Mouse (Mus musculus): ENCODE measurements at regions not wholly inside any gene's neighbourhood (a gene's known extent, or its start where the extent isn't known, plus 50 kb on each side); places are given as distances from the start of the nearest gene placed in this dataset.

DNA sequence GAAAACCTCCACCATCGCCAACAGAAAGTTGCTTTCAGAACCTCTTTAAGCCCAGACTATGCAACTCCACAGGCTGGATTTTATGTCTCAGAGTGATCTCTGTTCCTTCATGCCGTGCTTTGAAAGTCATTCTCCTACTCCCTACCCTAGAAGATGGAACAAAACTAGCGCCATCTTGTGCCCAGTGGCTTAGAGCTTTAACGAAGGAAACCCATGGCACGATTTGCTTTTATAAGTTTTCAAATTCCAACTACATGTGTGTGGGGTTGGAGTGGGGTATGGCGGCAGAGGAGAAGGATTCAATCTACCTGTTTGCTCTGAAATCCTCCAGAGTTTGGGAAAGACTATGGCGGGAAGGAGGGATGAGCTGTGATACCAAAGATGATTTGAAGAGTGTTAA is 118.7 kb upstream of the Tmem45b start:
- no peak for DNase-seq (ENCODE audit: low spot score)

GRCm38 (mm10) chr9:31578506-31579173 is 114.4 kb upstream of the Tmem45b start:
- no peak for DNase-seq (ENCODE audit: low spot score)

GRCm38 (mm10) chr9:31577066-31577465 is 112.8 kb upstream of the Tmem45b start:
- DNase-seq (ENCODE audit: low spot score) = peak; percentile 29

DNA sequence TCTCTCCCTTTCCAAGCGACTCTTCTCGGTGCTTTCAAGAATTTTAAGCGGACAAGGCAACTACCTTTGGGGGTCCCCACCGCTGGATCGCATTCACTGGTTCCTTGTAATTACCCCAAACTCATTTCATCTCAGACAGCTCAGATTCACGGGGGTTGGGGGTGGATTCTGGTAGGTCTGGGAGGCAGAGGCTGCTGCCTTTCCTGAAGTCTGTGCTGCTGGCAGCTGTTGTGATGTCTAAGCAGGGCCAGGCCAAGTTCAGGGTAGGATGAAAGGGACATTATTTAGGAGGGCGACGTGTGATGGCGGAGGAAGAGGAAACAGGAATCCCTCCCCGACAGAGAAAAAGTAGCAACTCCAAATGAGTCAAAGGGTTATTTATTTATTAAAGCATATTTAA is 102.8 kb upstream of the Tmem45b start:
- no peak for DNase-seq (ENCODE audit: low spot score)

DNA sequence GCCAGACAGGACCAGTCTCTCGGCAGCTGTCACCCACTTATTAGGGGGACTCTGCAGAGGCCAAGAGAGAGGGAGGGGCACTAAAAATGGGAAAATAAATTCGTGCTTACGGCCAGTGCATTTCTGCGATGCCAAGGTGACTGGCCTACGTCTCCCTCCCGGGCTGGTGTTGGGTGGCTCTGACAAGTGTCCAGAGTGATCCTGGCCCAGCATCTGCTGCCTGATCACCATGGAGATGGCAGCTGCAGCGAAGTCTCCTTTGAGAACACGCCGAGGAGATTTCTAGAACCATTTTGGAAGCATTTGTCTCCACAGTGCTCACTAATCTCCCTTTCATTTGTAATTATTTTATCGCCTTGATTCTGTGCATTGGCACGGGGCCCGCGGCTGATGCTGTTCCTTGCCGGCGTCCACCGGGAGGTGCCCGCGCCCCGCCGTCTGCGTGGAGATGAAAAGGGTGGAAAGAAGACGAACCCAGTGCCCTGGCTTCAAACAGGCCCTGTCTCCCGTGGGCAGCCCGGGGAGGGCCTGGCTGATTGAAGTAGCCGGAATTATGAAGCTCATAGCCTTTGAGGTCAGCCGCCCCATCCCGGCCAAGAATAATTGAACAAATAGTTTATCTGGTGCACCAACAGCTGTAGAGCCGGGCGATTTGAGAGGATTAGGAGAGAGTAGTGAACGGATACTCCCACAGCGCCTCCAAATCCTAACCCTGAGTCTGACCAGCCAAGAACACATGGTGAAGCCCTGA is 102.2 kb upstream of the Tmem45b start:
- DNase-seq (ENCODE audit: low spot score) = no peak

GRCm38 (mm10) chr9:31564996-31565773 is 100.9 kb upstream of the Tmem45b start:
- no peak for DNase-seq (ENCODE audit: low spot score)

- DNase-seq (ENCODE audit: low spot score) = no peak
These were observed 99.3 kb upstream of the Tmem45b start for GRCm38 (mm10) chr9:31563541-31563940.

- DNase-seq (ENCODE audit: low spot score) = no peak
These were observed 95.9 kb upstream of the Tmem45b start for GRCm38 (mm10) chr9:31560226-31560556.

- peak; percentile 84 for DNase-seq (ENCODE audit: low spot score)
These were observed 95.4 kb upstream of the Tmem45b start for GRCm38 (mm10) chr9:31559506-31560225.

GRCm38 (mm10) chr9:31543691-31544052 is 79.4 kb upstream of the Tmem45b start:
- no peak for DNase-seq (ENCODE audit: low spot score)

GRCm38 (mm10) chr9:31542909-31543690 is 78.8 kb upstream of the Tmem45b start:
- peak; percentile 94 for DNase-seq (ENCODE audit: low spot score)

GRCm38 (mm10) chr9:31541615-31542191 is 77.4 kb upstream of the Tmem45b start:
- no peak for DNase-seq (ENCODE audit: low spot score)

DNA sequence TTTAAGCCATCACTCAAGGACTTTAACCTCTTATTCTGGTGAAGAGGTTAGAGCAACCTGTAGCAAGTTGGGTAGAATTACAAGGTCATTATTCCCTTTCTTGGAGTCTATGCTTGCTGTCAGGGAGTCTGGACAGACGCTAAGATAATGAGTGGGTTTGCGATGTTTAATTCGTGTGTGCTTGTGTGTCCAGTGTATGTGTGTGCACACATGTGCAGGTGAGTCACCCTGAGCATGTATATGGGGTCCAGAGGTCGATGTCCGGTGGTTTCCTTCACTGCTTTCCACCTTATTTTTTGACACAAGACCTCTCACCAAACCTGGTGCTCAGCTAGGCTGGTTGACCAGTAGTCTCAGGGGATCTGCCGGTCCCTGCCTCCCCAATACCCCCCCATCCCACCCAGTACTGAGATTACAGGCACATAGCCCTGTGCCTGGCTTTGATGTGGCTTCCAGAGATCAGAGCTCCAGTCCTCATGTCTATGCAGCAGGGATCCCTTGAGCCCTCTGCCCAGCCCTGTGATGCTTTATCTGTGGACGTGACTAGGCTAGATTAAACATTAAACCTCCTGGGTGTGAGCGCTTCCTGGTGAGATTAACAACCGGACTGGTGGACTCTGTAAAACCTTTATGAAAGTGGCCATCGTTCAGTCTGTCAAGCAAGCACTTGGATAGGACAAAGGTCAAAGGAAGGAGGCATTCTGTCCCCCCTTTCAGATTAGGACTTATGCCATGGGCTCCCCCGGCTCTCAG is 74.4 kb upstream of the Tmem45b start:
- no peak for DNase-seq (ENCODE audit: low spot score)

DNA sequence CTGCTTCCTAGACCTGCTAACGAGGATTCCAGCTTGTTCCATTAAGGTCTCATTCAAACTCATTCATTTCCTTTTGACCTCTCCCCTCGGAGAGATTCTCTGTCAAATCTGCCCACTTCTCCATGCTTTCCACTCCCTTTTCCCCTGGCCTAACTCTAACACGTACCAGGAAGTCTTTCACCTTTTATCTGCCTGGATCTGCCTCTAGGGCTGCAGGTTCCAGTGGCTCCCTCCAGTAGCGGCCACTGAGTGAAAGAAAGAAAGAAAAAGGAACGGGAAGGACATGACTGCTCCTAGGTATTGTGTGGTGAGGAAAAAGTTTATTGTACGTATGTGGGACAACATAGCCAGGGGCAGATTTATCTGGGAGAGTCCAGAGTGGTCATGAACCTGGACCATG is 64.8 kb upstream of the Tmem45b start:
- no peak for DNase-seq (ENCODE audit: low spot score)

GRCm38 (mm10) chr9:31527216-31527615 is 63.0 kb upstream of the Tmem45b start:
- no peak for DNase-seq (ENCODE audit: low spot score)

Data from embryo, embryonic 10 days (tissue).